ENCODE assay signal across 8 mouse cellular contexts in the genomic region with DNA sequence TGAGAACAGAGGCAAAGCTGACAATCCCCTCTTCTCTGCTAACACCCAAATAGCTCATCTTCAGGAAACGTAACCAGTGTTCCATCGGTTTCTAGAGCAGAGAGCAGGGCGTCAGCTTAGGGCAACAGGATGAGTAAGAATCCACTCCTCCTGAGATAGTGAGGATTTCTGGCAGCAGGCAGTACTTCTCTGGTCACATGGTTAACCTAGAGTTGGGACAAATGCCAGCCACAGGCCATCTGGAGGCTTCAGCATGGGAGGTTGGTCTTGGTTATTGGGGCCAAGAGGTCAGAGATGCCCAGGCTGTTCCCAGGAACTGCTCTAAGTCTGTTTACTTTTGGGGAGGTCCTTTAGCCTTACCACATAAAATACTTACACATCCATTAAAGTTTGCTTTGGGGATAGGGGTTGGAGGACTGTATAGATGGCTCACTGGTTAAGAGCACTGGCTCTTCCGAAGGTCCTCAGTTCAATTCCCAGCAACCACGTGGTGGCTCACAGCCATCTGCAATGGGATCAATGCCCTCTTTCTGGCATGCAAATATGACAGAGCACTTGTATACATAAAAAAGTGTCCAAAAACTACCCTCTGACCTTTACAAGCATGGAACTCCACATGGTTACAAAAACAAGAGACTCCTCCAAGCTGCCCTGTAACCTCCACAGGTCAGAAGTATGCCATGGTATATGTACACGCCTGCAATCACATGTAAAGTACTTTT. TPM values are rescaled to one million over a fixed set of nuclear protein-coding genes. Genes with fewer than 3 reads are reported as not detected.
DNase-seq lines count a peak whose midpoint lies in the region.

No protein-coding gene starts in this region.

- intact Hi-C loops in heart, postnatal 36 days (cut with DNase I), result no loop called here

- DNase-seq in heart, adult 18-20 months, result peak; percentile 56 to 75
- DNase-seq in heart, postnatal 36 days, result no peak
- peak; percentile 89 for DNase-seq in NIH3T3 (ENCODE audit: low read depth)
- DNase-seq in cerebellum, postnatal 36 days, result peak; percentile 88 to 91
- DNase-seq in kidney, postnatal 14 days, result peak; percentile 47
- DNase-seq in layer of hippocampus, adult 8-10 months (ENCODE audit: low spot score in 2 of 2), result no peak
- DNase-seq in spleen, postnatal 36 days (ENCODE audit: low spot score in 2 of 2), result no peak
- DNase-seq in urinary bladder, postnatal 36 days (ENCODE audit: low spot score in 2 of 2), result no peak

RNA-seq across cellular contexts. Expression of gene Grk2, which starts 9.4 kb away (rescaled TPM):
- 10 to 100 TPM; 45.9 to 54.9 TPM for total RNA-seq in heart, adult 18-20 months (2021)
- 10 to 100 TPM; 47.5 to 50.4 TPM for total RNA-seq in heart, postnatal 36 days (2021)
- 100 to 1,000 TPM; 174 to 191 (median 186) TPM for total RNA-seq in layer of hippocampus, adult 8-10 months (2022)

RNA-seq across cellular contexts. Expression of gene Ankrd13d, which starts 32.4 kb away (rescaled TPM):
- 1 to 10 TPM in 1 of 2 experiments, under 1 TPM in 1; 0.92 to 2.1 TPM for total RNA-seq in heart, adult 18-20 months (2021)
- total RNA-seq in heart, postnatal 36 days (2021), result under 1 TPM; 0.51 to 0.80 TPM
- total RNA-seq in layer of hippocampus, adult 8-10 months (2022), result 10 to 100 TPM; 60.3 to 77.2 (median 67.3) TPM

RNA-seq across cellular contexts. Expression of gene Ssh3, which starts 46.4 kb away (rescaled TPM):
- total RNA-seq in heart, adult 18-20 months (2021), result 1 to 10 TPM; 5.6 to 7.4 TPM
- 1 to 10 TPM; 7.2 to 8.6 TPM for total RNA-seq in heart, postnatal 36 days (2021)
- total RNA-seq in layer of hippocampus, adult 8-10 months (2022), result 10 to 100 TPM; 64.8 to 79.5 (median 68.0) TPM

Comparison
In these comparisons a context has a peak if more than half of its experiments do, and no peak if none do; other contexts are left out.
1. DNase-seq: peak in heart, adult 18-20 months (2 of 2), NIH3T3 (single experiment), cerebellum, postnatal 36 days (2 of 2) and kidney, postnatal 14 days (single experiment); none in heart, postnatal 36 days (0 of 2), layer of hippocampus, adult 8-10 months (0 of 2), spleen, postnatal 36 days (0 of 2) and urinary bladder, postnatal 36 days (0 of 2).
2. RNA of gene Ankrd13d, which starts 32.4 kb away (total RNA-seq): 60.3 to 77.2 TPM in layer of hippocampus, adult 8-10 months; 0.92 to 2.1 TPM in heart, adult 18-20 months and 0.51 to 0.80 TPM in heart, postnatal 36 days; every median in the first group is over 10 times any median in the second.
3. RNA of gene Ssh3, which starts 46.4 kb away (total RNA-seq): 64.8 to 79.5 TPM in layer of hippocampus, adult 8-10 months; 7.2 to 8.6 TPM in heart, postnatal 36 days and 5.6 to 7.4 TPM in heart, adult 18-20 months; every median in the first group is over 4 times any median in the second.